Mouse (Mus musculus) left cerebral cortex, adult 2 months (tissue): ENCODE data around the gene Iqcg. TPM values are rescaled to one million over a fixed set of nuclear protein-coding genes. Genes with fewer than 3 reads are reported as not detected.

Source experiments
- DNase-seq, 2 experiments: peaks; one replicate each; pipeline ENCODE4 v3.0.0; 2021 to 2022; ENCODE audit warnings: low spot score in 2 of 2, mixed read lengths in 1 of 2; ENCODE audit errors: extremely low spot score in 1 of 2
- H3K27ac ChIP-seq: fragments of 200-600 bp; 2 replicates; pipeline ENCODE4 v1.8.1; 2022
- H3K4me3 ChIP-seq: fragments of 200-600 bp; 2 replicates; pipeline ENCODE4 v1.8.1; 2022
- CTCF ChIP-seq: fragments of 200-600 bp; IDR thresholded peaks from 2 replicates; pipeline ENCODE4 v1.8.1; 2022; ENCODE audit warnings: antibody characterized with exemption, mild to moderate bottlenecking, moderate library complexity
- intact Hi-C: fragments of 180-260 bp; cut with DNase I; formaldehyde crosslinking; loops from one replicate; pipeline ENCODE4 v1.15.1; 2025
- total RNA-seq, 2 experiments: library from RNA; stranded (reverse); gene quantifications; 2 replicates each; pipeline ENCODE4 v1.2.3; 2021

The Iqcg gene
- total RNA-seq, 2 experiments from 2014 or later: 3.7 to 4.9 TPM

DNA sequence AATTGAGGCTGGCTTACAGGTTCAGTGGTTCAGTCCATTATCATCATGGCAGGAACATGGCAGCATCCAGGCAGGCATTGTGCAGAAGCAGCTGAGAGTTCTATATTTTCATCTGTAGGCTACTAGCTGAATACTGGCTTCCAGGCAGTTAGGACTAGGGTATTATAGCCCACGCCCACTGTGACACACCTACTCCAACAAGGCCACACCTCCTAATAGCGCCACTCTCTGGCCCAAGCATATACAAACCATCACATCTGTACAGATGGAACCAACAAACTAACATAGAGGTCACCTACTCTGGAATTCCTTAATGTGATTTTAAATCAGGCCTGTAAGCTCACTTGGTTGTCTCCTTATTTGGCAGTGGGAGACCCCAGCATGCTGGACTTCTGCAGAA is 7.3 kb downstream of the Iqcg start:
- intact Hi-C loops: no loop called here
- H3K27ac ChIP-seq: no peak overlapping the region
- TF ChIP-seq CTCF: no peak
- no peak overlapping the region for H3K4me3 ChIP-seq
- no peak for DNase-seq

DNA sequence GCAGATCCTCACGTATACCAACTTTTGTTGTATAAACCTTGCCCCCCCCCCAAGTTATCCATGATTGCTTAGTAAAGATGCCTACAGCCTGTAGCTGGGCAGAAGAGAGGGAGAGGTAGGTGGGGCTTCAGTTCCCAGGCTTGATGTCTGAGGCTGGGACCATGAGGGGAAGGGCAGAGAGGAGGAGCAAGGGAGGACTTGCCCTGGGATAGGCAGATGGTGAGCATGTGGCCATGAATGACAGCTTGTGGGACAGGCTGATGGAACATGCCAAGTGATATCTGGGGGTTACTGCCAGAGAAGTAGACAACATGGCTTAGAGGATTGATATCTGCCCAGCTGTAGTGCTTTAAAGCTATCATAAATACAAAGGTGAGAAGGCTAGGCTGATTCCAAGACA is 8.0 kb downstream of the Iqcg start:
- DNase-seq: no peak
- no peak overlapping the region for H3K27ac ChIP-seq
- intact Hi-C loops: no loop called here
- H3K4me3 ChIP-seq: no peak overlapping the region
- TF ChIP-seq CTCF: no peak

DNA sequence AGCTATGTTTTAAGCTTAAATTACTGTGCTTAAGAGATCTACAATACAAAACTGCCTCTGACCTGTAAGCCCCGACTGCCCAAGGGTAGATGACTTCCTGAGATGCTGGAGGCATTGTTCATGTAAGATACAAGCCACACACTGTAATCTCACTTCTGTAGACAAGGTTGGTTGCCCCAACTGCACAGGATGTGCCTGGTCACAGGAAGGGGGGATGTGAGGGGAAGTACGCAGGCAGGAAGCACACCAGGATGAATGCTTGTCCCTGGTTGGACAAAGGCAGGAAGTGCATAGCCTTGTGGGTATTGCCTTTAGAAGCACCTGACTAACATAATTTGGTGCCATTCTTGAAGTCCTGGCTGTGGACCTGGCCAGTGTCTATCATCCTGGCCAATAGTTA is 12.8 kb downstream of the Iqcg start:
- DNase-seq: no peak
- no peak for TF ChIP-seq CTCF
- intact Hi-C loops: loop anchor here (5.0 kb wide), 1 partner anchor 231 kb away; the partner anchor contains the start of gene Smbd1
- no peak overlapping the region for H3K4me3 ChIP-seq
- H3K27ac ChIP-seq: no peak overlapping the region

DNA sequence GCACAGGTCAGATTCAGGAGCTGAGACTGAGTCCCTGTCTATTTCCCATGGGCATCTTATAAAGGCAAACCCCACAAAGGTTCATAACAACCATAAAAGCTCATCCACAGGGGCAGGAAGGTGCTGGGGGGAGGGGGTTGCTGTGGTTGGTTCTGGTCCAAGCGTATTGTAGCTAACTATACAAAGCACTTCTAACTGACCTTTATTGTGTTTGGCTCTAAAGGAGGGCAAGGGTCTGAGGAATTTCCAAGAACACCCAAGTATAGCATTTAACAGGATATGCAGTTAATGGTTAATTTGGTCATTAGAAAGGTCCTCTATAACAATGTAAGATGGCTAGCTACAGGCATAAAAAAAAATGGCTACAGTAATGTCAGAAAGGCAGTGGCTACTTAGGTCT is 13.3 kb downstream of the Iqcg start:
- DNase-seq: no peak
- H3K27ac ChIP-seq: no peak overlapping the region
- intact Hi-C loops: loop anchor here (5.0 kb wide), 1 partner anchor 230 kb away; the partner anchor contains the start of gene Smbd1
- TF ChIP-seq CTCF: no peak
- H3K4me3 ChIP-seq: no peak overlapping the region

DNA sequence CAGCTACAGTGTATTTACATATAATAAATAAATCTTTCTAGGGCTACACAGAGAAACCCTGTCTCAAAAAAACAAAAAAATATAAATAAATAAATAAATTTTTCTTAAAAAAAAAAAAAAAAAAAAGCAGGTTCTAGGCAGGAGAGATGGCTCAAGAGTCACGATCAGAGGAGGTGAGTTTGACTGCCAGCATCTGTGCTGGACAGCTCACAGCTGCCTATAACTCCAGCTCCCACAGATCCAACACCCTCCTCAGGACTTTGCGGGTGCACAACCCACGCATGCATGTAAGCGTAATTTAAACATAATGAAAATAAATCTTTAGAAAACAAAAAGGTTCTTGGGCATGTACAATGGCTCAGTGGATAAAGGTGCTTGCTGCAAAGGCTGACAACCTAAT is 20.0 kb downstream of the Iqcg start:
- TF ChIP-seq CTCF: no peak
- Histone ChIP-seq H3K4me3 (no peak overlapping the region), H3K27ac (no peak overlapping the region)
- intact Hi-C loops: no loop called here
- no peak for DNase-seq

DNA sequence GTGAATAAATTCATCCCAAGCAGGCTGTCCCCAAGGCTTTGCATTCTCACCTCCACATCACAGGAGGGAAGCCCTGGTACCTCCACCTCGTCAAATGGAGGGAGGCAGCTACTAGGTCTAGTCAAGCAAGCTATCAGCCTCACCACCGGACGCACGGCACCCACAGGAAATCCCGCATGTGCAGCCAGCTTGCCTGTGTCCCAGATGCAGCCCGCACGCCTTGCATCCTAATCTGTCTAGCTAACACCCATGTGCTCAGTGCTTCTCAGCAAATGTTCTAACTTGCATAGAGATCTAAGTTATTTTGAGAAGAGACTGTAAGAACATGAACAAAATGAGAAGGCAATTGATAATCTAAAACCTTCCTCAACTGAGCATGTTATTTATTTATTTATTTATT is 29.7 kb downstream of the Iqcg start:
- no peak for TF ChIP-seq CTCF
- no peak overlapping the region for H3K27ac ChIP-seq
- H3K4me3 ChIP-seq: no peak overlapping the region
- no peak for DNase-seq
- intact Hi-C loops: no loop called here

DNA sequence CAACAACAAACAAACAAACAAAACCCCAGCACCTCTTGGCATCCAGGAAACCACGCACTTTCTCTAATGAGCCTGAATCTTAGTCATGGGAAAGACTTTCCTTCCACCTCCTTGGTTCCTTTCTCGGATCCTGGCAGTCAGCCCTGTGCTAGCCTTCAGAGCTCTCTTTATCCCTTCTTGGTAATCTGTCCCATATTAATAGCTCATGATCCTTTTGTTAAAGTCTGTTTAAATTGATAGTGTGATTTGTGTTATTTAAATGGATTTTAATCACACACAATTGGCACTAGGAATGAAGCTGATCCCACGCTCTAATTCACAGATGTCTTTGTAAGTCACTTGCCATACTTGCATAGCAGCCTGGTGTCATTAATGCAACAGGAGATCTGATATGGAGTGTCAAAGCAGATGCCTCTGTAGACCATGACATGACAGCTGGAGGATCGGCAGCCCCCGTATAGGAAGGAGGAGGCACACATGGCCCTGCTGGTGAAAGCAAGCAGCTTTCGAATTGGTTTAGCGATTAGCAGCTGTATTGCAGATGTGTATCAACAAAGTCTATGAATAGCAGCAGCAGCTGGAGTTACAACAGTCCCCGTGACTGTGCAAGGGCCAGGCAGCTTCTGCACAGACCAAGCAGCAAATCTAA is 31.4 kb downstream of the Iqcg start:
- TF ChIP-seq CTCF: no peak
- intact Hi-C loops: loop anchor here (5.0 kb wide), 1 partner anchor 128 kb away; no protein-coding TSS in a partner anchor
- no peak overlapping the region for H3K27ac ChIP-seq
- H3K4me3 ChIP-seq: no peak overlapping the region
- DNase-seq: no peak

DNA sequence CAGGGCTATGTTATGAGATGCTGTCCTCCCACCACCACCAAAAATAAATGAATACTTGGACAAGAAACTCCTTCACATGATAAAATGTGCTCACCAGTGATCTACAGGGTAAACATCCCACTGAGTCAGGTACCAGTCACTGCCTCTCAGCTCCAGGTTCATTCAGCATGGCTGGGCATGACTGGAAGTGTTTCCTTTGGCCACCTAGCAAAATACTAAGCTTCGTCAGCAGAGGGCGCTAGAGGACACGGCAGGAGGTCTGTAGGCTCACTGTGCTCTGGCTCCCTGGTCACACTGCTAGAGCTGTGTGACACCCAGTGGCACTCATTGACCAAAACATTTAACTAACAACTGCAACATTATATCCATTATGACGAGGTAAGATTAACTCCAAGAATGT is 32.3 kb downstream of the Iqcg start:
- Histone ChIP-seq H3K27ac (no peak overlapping the region), H3K4me3 (no peak overlapping the region)
- intact Hi-C loops: loop anchor here (5.0 kb wide), 1 partner anchor 129 kb away; no protein-coding TSS in a partner anchor
- TF ChIP-seq CTCF: peak; percentile 93
- peak; percentile 77 to 84 for DNase-seq

DNA sequence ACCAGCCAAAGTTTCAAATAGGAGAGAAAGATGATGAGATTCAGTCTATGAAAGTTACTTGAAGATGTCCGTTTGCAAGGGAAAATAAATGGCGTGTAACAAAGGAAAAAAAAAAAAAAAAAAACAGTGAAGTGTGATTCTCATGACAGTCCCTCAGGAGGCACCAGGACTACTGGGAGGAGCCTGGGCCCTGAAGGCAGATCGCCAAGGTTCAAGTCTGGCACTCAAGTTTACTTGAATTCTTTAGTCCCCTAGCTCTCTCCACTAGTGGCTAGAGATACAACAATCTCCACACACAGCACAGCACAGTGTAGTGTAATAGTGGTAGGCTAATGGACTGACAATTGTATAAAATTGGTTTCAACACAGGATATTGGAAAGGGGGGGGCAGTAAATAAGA is 34.6 kb downstream of the Iqcg start:
- intact Hi-C loops: loop anchor here (5.0 kb wide), 1 partner anchor 131 kb away; no protein-coding TSS in a partner anchor
- no peak for DNase-seq
- H3K4me3 ChIP-seq: no peak overlapping the region
- no peak for TF ChIP-seq CTCF
- no peak overlapping the region for H3K27ac ChIP-seq

DNA sequence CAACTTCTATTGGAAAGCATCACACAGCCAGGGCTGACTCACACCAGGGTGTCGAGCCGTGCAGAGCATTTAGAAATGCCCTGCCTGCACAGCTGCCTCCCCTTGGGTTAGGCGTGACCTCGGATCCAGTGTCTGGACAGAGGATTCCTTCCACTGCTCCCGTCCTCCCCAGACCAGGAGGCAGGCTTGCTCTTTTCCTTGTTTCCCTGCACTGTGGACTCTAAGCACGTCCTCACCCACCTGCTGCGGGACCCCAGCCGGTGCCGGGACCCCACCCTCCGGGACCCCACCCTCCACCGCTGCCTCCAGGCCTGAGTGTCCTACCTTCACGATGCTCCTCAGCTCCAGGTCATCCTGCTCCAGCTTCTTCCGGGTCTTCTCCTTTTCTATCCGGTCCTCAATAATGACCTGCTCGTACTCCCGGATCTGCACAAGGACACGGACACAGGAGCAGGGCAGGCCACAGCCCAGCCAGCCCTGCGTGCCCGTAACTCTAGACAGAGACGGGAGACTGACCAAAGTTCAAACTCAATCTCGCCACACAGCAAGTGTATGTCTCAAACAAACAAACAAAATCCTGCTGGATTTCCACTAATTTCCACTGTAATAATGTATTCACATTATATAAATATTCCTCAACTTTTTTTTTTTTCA is 36.8 kb downstream of the Iqcg start:
- no peak for TF ChIP-seq CTCF
- no peak overlapping the region for H3K4me3 ChIP-seq
- no peak overlapping the region for H3K27ac ChIP-seq
- intact Hi-C loops: no loop called here
- no peak for DNase-seq

DNA sequence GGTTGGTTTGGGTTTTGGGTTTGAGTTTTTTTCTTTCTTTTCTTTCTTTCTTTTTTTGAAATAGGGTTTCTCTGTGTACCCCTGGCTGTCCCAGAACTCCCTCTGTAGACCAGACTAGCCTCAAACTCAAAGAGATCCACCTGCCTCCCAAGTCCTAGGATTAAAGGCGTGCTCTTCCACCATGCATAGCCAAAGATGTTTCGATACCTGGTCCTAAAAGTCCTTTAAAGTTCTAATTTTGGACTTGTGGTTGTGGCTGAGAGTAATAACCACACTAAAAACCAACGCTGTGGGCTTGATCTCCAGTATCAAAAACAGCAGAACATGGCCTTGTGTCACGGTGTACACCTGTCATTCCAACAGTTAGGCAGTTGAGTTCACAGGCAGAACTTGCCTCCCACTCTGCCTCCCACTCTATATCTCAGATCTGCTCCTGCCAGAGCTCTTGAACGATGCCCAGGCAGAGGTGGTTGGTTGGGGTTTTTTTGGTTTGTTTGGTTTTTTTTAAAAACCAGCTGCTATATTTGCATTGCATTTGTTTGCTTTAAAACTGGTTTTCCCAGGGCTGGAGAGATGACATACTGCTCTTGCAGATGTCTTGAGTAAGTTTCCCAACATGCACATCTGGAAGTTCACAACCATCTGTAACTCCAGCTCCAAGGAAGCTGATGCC is 38.2 kb downstream of the Iqcg start:
- H3K27ac ChIP-seq: no peak overlapping the region
- TF ChIP-seq CTCF: no peak
- no peak overlapping the region for H3K4me3 ChIP-seq
- DNase-seq: no peak
- intact Hi-C loops: no loop called here

DNA sequence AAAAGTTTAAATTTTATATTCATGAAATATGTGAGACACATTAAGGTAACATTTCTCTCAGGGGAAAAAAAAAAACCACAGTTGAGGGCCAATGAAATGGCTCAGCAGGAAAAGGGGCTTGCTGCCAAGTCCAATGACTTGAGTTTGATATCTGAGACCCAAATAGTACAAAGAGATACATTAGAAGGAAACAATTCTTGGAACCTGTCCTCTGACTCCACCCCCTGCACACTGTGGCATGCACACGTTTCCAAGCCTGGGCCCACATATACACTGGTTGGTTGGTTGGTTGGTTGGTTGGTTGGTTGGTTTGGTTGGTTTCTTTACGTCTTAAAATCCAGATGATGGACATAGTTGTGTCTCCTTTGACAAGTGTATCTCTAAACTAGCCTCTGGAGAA is 40.0 kb downstream of the Iqcg start:
- TF ChIP-seq CTCF: no peak
- H3K4me3 ChIP-seq: no peak overlapping the region
- DNase-seq: no peak
- no peak overlapping the region for H3K27ac ChIP-seq
- intact Hi-C loops: no loop called here
